Mouse (Mus musculus) cortical plate, adult 2 months (tissue): ENCODE measurements around the gene Apoc2.

Experiments
- CTCF ChIP-seq: fragments of 200-500 bp; IDR thresholded peaks from 2 replicates; pipeline ENCODE4 v1.5.1; 2011; ENCODE audit warnings: mild to moderate bottlenecking, control low read depth, low read length; ENCODE audit not compliant: insufficient read depth; ENCODE audit errors: extremely low read depth
- POLR2A ChIP-seq: fragments of 200-500 bp; IDR thresholded peaks from 2 replicates; pipeline ENCODE4 v1.6.1; 2011; ENCODE audit warnings: mild to moderate bottlenecking, low read length, control low read depth; ENCODE audit not compliant: insufficient read depth; ENCODE audit errors: extremely low read depth

- TF ChIP-seq CTCF (no peak), POLR2A (no peak)
Measured at GRCm38 (mm10) chr7:19677872-19678271, at the start of gene Apoc2.
